Mouse (Mus musculus): ENCODE data around the gene Cntn3.

DNA sequence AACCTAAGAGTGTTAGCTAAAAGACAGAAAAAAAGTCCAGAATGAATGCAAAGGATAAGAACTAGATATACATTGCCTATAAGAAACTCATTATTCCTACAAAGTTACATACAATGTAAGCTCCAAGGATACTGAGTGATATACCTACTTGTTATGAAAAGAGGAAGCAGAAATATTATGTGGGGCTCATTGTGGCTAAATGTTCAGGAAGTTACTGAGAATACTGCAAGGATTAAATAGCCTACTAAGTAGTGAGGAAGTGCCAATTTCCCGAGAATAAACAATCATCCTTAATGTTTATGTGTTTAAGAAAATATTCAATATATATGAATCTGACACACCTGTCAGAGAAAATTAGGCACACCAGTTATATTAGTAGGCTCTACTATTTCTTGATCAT, 341.9 kb downstream of the Cntn3 start:
- no peak for TF ChIP-seq CTCF (IDR thresholded peaks at IDR 0.05; ENCODE audit: extremely low read depth, insufficient read depth, low read length)
- TF ChIP-seq POLR2A (IDR thresholded peaks at IDR 0.05; ENCODE audit: extremely low read depth, insufficient read depth, low read length): no peak
